Mouse (Mus musculus): ENCODE data around the gene Crybg2. TPM values are rescaled to one million over a fixed set of nuclear protein-coding genes. Genes with fewer than 3 reads are reported as not detected.

The Crybg2 gene
- total RNA-seq, 1 experiment from 2014 or later: 0.48 TPM

DNA sequence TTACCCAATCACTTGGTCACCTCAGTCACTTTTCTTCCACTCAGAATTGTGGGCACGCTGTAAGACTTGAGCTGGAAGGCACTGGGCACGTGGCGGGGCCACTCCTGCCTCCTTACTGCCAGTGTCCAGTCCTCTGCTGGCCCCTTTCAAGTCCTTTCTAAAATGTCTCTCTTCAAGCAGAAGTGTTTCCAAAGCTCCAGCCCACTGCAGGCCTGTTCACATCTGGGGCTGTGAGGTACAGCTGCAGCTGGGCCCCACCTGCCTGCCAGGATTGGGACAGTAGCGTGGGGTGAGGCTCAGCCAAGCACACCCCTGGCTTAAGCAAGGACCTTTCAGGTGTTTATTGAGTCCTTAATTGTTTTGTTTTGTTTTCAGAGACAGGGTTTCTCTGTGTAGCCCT, 53.4 kb downstream of the Crybg2 start:
- ATAC-seq (replicated peaks; ENCODE audit: insufficient number of reproducible peaks, low FRiP score, low TSS enrichment, poor library complexity, severe bottlenecking): no peak

- no peak for ATAC-seq (replicated peaks; ENCODE audit: insufficient number of reproducible peaks, low FRiP score, low TSS enrichment, poor library complexity, severe bottlenecking)
Measured at GRCm38 (mm10) chr4:134115215-134116144, 54.9 kb downstream of the Crybg2 start.

DNA sequence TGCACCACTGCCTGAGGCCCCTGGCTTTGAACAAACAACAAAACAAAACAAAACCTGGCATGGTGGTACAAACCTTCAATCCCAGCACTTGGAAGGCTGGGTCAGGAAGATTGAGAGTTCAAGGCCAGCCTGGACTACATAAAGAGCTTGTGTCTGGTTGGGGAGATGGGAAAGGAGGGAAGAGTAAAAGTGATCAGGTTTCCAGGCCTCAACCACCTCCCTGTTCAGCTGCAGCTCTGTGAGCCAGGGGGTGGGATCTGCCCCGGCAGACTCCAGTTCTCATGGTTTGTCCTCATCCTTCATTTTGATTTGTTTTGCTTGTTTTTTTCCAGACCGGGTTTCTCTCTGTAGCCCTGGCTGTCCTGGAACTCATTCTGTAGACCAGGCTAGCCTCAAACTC, 55.9 kb downstream of the Crybg2 start:
- ATAC-seq (replicated peaks; ENCODE audit: insufficient number of reproducible peaks, low FRiP score, low TSS enrichment, poor library complexity, severe bottlenecking): no peak

DNA sequence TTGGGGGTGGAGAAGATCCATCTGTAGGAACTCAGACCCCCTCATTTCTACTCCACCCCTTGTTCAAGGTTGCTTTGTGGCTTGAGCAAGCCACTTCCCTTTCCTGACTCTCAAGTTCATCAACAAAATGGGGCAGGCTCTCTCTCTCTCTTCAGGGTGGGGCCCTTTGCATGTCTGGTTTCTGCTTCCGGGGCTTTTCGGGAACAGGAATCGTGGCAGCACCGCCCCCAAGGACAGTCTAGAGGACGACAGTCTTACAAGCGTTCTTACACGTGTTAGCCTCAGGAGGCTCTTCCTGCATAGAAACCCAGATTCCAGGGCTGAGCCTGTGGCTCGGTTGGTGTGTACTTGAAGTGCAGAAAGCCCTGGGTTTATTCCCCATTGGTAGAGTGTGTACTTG, 56.4 kb downstream of the Crybg2 start:
- peak; percentile 81 for ATAC-seq (replicated peaks; ENCODE audit: insufficient number of reproducible peaks, low FRiP score, low TSS enrichment, poor library complexity, severe bottlenecking)

DNA sequence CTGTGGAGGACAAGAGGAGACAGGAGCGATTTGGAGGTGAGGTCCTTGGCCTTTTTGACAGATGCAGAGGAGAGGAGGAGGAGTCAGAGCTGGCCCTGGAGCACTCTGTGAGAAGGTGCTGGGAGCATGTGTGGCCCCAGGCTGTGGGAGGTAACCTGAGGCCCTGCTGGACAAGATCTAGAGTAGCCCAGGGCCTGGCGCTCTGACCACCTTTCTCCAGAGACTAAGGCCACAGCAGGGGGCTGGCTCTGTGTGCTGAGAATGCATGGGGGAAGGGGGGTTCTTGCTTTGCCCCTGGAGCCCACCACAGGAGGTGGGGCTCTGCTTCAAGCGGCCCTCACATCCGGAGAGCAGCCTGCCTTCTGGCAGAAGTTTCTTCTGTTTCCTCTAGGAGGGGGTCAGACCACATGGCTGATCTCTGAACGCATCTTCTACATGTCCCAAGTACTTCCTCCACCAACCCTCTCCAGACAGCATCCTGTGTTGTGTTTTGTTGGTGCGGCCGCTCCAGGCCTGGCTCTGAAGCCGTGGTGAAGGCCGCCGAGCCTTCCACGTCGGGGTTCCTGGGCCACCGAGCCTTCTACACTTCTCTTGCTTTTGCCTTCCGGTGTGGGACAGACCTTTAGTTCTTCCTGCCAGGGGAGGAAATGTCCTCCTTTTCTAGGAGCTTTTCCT, 57.6 kb downstream of the Crybg2 start:
- peak; percentile 24 for ATAC-seq (replicated peaks; ENCODE audit: insufficient number of reproducible peaks, low FRiP score, low TSS enrichment, poor library complexity, severe bottlenecking)

GRCm38 (mm10) chr4:134119042-134119441, 58.4 kb downstream of the Crybg2 start:
- ATAC-seq (replicated peaks; ENCODE audit: insufficient number of reproducible peaks, low FRiP score, low TSS enrichment, poor library complexity, severe bottlenecking): no peak

- no peak for ATAC-seq (replicated peaks; ENCODE audit: insufficient number of reproducible peaks, low FRiP score, low TSS enrichment, poor library complexity, severe bottlenecking)
Measured at GRCm38 (mm10) chr4:134119644-134120043, 59.0 kb downstream of the Crybg2 start.

GRCm38 (mm10) chr4:134120192-134120805, 59.7 kb downstream of the Crybg2 start:
- ATAC-seq (replicated peaks; ENCODE audit: insufficient number of reproducible peaks, low FRiP score, low TSS enrichment, poor library complexity, severe bottlenecking): no peak

- ATAC-seq (replicated peaks; ENCODE audit: insufficient number of reproducible peaks, low FRiP score, low TSS enrichment, poor library complexity, severe bottlenecking): no peak
Measured at GRCm38 (mm10) chr4:134120916-134121315, 60.3 kb downstream of the Crybg2 start.

DNA sequence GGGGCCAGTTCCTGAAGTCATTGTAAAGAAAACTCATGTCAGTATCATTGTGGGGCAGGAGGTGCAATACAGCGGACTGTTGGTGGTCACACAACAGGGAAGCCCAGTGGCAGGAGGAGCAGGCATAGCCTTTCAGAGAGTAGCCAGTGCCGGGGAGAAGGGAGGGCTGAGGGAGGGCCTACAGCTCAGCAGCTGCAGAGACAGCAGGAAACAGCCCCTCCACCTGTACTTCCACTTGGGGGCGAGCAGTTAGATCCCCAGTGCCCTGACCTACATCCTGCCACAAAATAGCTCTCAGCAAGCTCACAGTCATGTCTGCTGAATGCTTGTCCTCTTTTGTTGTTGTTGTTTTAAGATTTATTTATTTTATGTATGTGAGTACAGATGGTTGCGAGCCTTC, 61.0 kb downstream of the Crybg2 start:
- no peak for ATAC-seq (replicated peaks; ENCODE audit: insufficient number of reproducible peaks, low FRiP score, low TSS enrichment, poor library complexity, severe bottlenecking)

GRCm38 (mm10) chr4:134122281-134122680, 61.7 kb downstream of the Crybg2 start:
- no peak for ATAC-seq (replicated peaks; ENCODE audit: insufficient number of reproducible peaks, low FRiP score, low TSS enrichment, poor library complexity, severe bottlenecking)

DNA sequence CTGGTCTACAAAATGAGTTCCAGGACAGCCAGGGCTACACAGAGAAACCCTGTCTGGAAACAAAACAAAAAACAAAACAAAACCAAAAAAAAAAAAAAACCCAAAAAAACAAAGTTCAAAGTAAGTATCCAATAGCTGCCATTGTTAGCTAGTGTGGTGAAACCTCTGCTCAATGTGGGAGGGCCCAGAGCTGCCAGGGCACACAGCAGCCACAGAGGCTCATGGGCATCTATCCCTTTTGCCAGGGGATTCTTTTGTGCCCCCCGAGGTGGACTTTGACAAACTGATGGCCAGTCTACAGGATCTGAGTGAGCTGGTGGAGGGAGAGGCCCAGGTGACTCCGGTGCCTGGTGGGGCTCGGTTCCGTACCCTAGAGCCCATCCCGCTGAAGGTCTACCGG, 62.5 kb downstream of the Crybg2 start:
- ATAC-seq (replicated peaks; ENCODE audit: insufficient number of reproducible peaks, low FRiP score, low TSS enrichment, poor library complexity, severe bottlenecking): no peak

GRCm38 (mm10) chr4:134123680-134124551, 63.3 kb downstream of the Crybg2 start:
- peak; percentile 34 for ATAC-seq (replicated peaks; ENCODE audit: insufficient number of reproducible peaks, low FRiP score, low TSS enrichment, poor library complexity, severe bottlenecking)

DNA sequence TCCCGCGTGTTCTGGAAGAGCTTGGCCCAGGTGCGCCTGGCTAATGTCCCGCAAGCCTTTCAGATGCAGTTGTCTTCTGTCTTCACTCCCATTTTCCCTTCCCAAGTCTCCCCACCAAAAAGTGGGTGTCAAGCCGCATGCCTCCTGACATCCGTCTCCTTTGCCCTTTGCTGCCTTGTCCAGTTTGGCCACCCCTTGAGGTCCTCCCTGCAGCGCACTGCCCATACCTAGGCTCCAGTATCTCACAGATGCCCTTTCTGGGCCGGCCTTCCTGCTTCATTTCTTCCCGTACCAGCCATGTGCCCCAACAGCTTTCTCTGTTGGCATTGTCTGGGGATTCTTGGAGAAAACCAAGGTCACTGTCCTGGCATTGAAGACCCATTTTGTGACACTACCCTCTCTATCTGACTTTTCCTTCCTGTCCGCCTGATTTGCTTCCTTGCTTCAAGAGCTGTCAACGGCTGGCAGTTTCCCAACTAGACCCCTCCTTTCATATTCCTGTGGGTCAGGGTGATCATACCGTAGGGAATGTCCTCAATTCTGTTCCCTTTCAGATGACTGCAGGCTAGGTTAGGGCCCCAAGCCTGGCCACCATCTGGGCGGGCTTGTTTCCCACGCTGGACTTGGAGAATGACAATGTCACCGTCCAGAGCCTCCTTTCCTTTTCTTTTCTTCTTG, 64.9 kb downstream of the Crybg2 start:
- ATAC-seq (replicated peaks; ENCODE audit: insufficient number of reproducible peaks, low FRiP score, low TSS enrichment, poor library complexity, severe bottlenecking): no peak

- ATAC-seq (replicated peaks; ENCODE audit: insufficient number of reproducible peaks, low FRiP score, low TSS enrichment, poor library complexity, severe bottlenecking): no peak
Measured at GRCm38 (mm10) chr4:134126300-134127120, 65.9 kb downstream of the Crybg2 start.

DNA sequence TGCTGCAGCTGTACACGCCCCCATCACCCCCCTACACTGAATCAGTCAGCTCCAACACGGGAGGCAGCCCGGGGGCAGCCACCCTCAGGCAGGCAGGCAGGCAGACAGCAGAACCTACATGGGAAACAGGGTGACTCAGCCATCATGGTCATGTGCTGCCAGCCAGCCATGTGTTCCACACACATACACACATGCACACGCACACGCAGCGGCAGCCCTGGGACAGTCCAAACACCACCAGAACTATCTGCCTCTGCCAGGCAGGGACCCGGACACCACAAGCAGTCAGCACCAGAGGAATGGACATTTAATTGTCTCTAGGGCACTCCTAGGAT, 66.5 kb downstream of the Crybg2 start:
- ATAC-seq (replicated peaks; ENCODE audit: insufficient number of reproducible peaks, low FRiP score, low TSS enrichment, poor library complexity, severe bottlenecking): no peak

- no peak for ATAC-seq (replicated peaks; ENCODE audit: insufficient number of reproducible peaks, low FRiP score, low TSS enrichment, poor library complexity, severe bottlenecking)
Measured at GRCm38 (mm10) chr4:134127793-134128192, 67.2 kb downstream of the Crybg2 start.
